Mouse (Mus musculus) fibroblast of lung, adult 2 months (primary cell): ENCODE measurements around the gene Peli2.

Experiments used
- DNase-seq: peaks from one replicate; pipeline ENCODE4 v3.0.0-alpha.2; 2011; ENCODE audit warnings: low read depth

The Peli2 gene

GRCm38 (mm10) chr14:48125971-48126370 lies 5.3 kb downstream of the Peli2 start:
- DNase-seq = no peak

- DNase-seq = no peak
These were observed 6.3 kb downstream of the Peli2 start for GRCm38 (mm10) chr14:48126931-48127330.

- DNase-seq = no peak
These were observed 7.1 kb downstream of the Peli2 start for GRCm38 (mm10) chr14:48127609-48128185.

- no peak for DNase-seq
These were observed 8.1 kb downstream of the Peli2 start for GRCm38 (mm10) chr14:48128701-48129100.

GRCm38 (mm10) chr14:48130021-48130420 lies 9.4 kb downstream of the Peli2 start:
- no peak for DNase-seq

GRCm38 (mm10) chr14:48130761-48131575 lies 10.3 kb downstream of the Peli2 start:
- no peak for DNase-seq

GRCm38 (mm10) chr14:48131576-48131922 lies 10.9 kb downstream of the Peli2 start:
- DNase-seq = no peak

- DNase-seq = no peak
These were observed 11.6 kb downstream of the Peli2 start for GRCm38 (mm10) chr14:48132241-48132640.

- no peak for DNase-seq
These were observed 12.5 kb downstream of the Peli2 start for GRCm38 (mm10) chr14:48132865-48133802.

GRCm38 (mm10) chr14:48134344-48134743 lies 13.7 kb downstream of the Peli2 start:
- DNase-seq = no peak

- no peak for DNase-seq
These were observed 15.3 kb downstream of the Peli2 start for GRCm38 (mm10) chr14:48135816-48136345.

- no peak for DNase-seq
These were observed 17.1 kb downstream of the Peli2 start for GRCm38 (mm10) chr14:48137731-48138130.

- DNase-seq = no peak
These were observed 17.5 kb downstream of the Peli2 start for GRCm38 (mm10) chr14:48138138-48138537.

GRCm38 (mm10) chr14:48139409-48139808 lies 18.8 kb downstream of the Peli2 start:
- DNase-seq = no peak

- DNase-seq = no peak
These were observed 21.1 kb downstream of the Peli2 start for GRCm38 (mm10) chr14:48141694-48142093.

- no peak for DNase-seq
These were observed 22.1 kb downstream of the Peli2 start for GRCm38 (mm10) chr14:48142696-48143095.

- DNase-seq = no peak
These were observed 22.5 kb downstream of the Peli2 start for GRCm38 (mm10) chr14:48143141-48143540.

- DNase-seq = no peak
These were observed 23.7 kb downstream of the Peli2 start for GRCm38 (mm10) chr14:48144330-48144729.

GRCm38 (mm10) chr14:48147688-48148087 lies 27.1 kb downstream of the Peli2 start:
- no peak for DNase-seq

GRCm38 (mm10) chr14:48148615-48149014 lies 28.0 kb downstream of the Peli2 start:
- DNase-seq = no peak

GRCm38 (mm10) chr14:48149351-48149750 lies 28.7 kb downstream of the Peli2 start:
- DNase-seq = no peak

- DNase-seq = no peak
These were observed 30.3 kb downstream of the Peli2 start for GRCm38 (mm10) chr14:48150903-48151302.
